Comparison of ENCODE assay signal across 9 mouse cellular contexts in genomic region chr9:106470991-106471750, GRCm38 (mm10). TPM values are rescaled to one million over a fixed set of nuclear protein-coding genes. Genes with fewer than 3 reads are reported as not detected.
DNase-seq lines count a peak whose midpoint lies in the region; ATAC-seq and TF ChIP-seq lines count a peak whose summit lies in the region.
"Had no signal": no experiment of that assay in that cellular context is flagged by ENCODE, and none has a peak within 500 bp of the region (broad histone marks: within the 10 kb centered on the region; RNA-seq: fewer than 3 reads in every experiment).

No protein-coding gene starts in this region.

- intact Hi-C loops in heart, adult 2 months (cut with DNase I), result no loop called here

- TF ChIP-seq POLR2A in heart, adult 2 months (IDR thresholded peaks at IDR 0.05; ENCODE audit: insufficient read depth, low read depth, low read length), result no peak

- H3K9ac ChIP-seq in heart, adult 2 months (ENCODE audit: low read depth, low read length), result no peak overlapping the region; the same call in 1 of the 2 replicates
- H3K9ac ChIP-seq in neural tube, embryonic 11.5 days (ENCODE audit: low read length), result no peak overlapping the region
- H3K9ac ChIP-seq in heart, postnatal 0 days (replicated peaks; ENCODE audit: low read depth, low read length), result no peak overlapping the region
- no peak overlapping the region for H3K9ac ChIP-seq in stomach, embryonic 14.5 days (replicated peaks; ENCODE audit: low read depth, low read length)

- no peak for TF ChIP-seq CTCF in heart, adult 2 months (IDR thresholded peaks at IDR 0.05)
- TF ChIP-seq CTCF in heart, postnatal 0 days (IDR thresholded peaks at IDR 0.05; ENCODE audit: low read depth), result no peak

- no peaks in the 10 kb centered on the region for H3K27me3 ChIP-seq in heart, adult 2 months (ENCODE audit: control insufficient read depth, insufficient read depth, low read length)
- H3K27me3 ChIP-seq in neural tube, embryonic 11.5 days (ENCODE audit: control insufficient read depth, insufficient read depth, low read length), result no peaks in the 10 kb centered on the region
- H3K27me3 ChIP-seq in heart, postnatal 0 days (ENCODE audit: control insufficient read depth, insufficient read depth, low read length), result no peaks in the 10 kb centered on the region
- no peaks in the 10 kb centered on the region for H3K27me3 ChIP-seq in stomach, embryonic 14.5 days (ENCODE audit: control insufficient read depth, insufficient read depth, low read length)

- WGBS in heart, adult 2 months, result 79% methylated on average over 14 of the region's 14 CpGs
- 64% methylated on average over 14 of the region's 14 CpGs for WGBS in neural tube, embryonic 11.5 days
- WGBS in heart, postnatal 0 days, result 71% methylated on average over 14 of the region's 14 CpGs
- WGBS in stomach, embryonic 14.5 days, result 67% methylated on average over 14 of the region's 14 CpGs

- peak overlapping the region; percentile 75 for H3K27ac ChIP-seq in heart, adult 2 months
- H3K27ac ChIP-seq in neural tube, embryonic 11.5 days (ENCODE audit: low read depth, low read length), result no peak overlapping the region
- H3K27ac ChIP-seq in heart, postnatal 0 days (ENCODE audit: low read depth), result no peak overlapping the region
- H3K27ac ChIP-seq in stomach, embryonic 14.5 days (ENCODE audit: low read length), result no peak overlapping the region

- no peak for TF ChIP-seq EP300 in heart, adult 2 months (IDR thresholded peaks at IDR 0.05; ENCODE audit: insufficient read depth, low read depth, low read length)
- no peak for TF ChIP-seq EP300 in heart, postnatal 0 days (IDR thresholded peaks at IDR 0.05; ENCODE audit: low read depth)

- ATAC-seq in neural tube, embryonic 11.5 days (ENCODE audit: insufficient read depth, low FRiP score, low TSS enrichment), result no peak
- no peak for ATAC-seq in heart, postnatal 0 days (ENCODE audit: insufficient read depth, low read depth)
- no peak for ATAC-seq in stomach, embryonic 14.5 days (ENCODE audit: insufficient number of reproducible peaks, insufficient read depth, low FRiP score, low read depth)

- H3K79me2 ChIP-seq in heart, adult 2 months (replicated peaks; ENCODE audit: control insufficient read depth, insufficient read depth, low read length), result no peaks in the 10 kb centered on the region

- H3K4me3 ChIP-seq in heart, adult 2 months, result peak overlapping the region; percentile 12; the same call in 1 of the 2 replicates
- no peak overlapping the region for H3K4me3 ChIP-seq in neural tube, embryonic 11.5 days (ENCODE audit: low read depth, low read length)
- no peak overlapping the region for H3K4me3 ChIP-seq in heart, postnatal 0 days (ENCODE audit: low read depth, low read length)
- H3K4me3 ChIP-seq in stomach, embryonic 14.5 days (ENCODE audit: low read depth, low read length), result no peak overlapping the region

- peaks cover 7% of the 10 kb centered on the region for H3K4me1 ChIP-seq in heart, adult 2 months (ENCODE audit: control insufficient read depth, insufficient read depth, low read length)
- peaks cover 9% of the 10 kb centered on the region; the same call in 1 of the 2 replicates for H3K4me1 ChIP-seq in neural tube, embryonic 11.5 days (ENCODE audit: control insufficient read depth, insufficient read depth, low read length)
- H3K4me1 ChIP-seq in heart, postnatal 0 days (ENCODE audit: control insufficient read depth, insufficient read depth), result peaks cover 15% of the 10 kb centered on the region
- H3K4me1 ChIP-seq in stomach, embryonic 14.5 days (ENCODE audit: control insufficient read depth, insufficient read depth, low read length), result peaks cover 21% of the 10 kb centered on the region

- H3K4me2 ChIP-seq in neural tube, embryonic 11.5 days (ENCODE audit: low read depth), result peak overlapping the region; percentile 24; the same call in 1 of the 2 replicates
- peak overlapping the region; percentile 35; the same call in 1 of the 2 replicates for H3K4me2 ChIP-seq in heart, postnatal 0 days (ENCODE audit: low read depth, low read length)
- H3K4me2 ChIP-seq in stomach, embryonic 14.5 days (replicated peaks; ENCODE audit: low read depth, low read length), result 0 out of 2 replicates have a peak overlapping the region, but pooled peaks have one; percentile 8

- H3K36me3 ChIP-seq in heart, adult 2 months (ENCODE audit: control insufficient read depth, insufficient read depth, low read length), result no peaks in the 10 kb centered on the region
- H3K36me3 ChIP-seq in neural tube, embryonic 11.5 days (ENCODE audit: control insufficient read depth, insufficient read depth, low read length), result no peaks in the 10 kb centered on the region
- no peaks in the 10 kb centered on the region for H3K36me3 ChIP-seq in heart, postnatal 0 days (replicated peaks; ENCODE audit: control insufficient read depth, insufficient read depth, low read length)
- H3K36me3 ChIP-seq in stomach, embryonic 14.5 days (ENCODE audit: control insufficient read depth, insufficient read depth, low read length), result no peaks in the 10 kb centered on the region

- peak in 1 of 2 experiments; percentile 16 for DNase-seq in heart, adult 2 months
- DNase-seq in heart, adult 9 months (ENCODE audit: low spot score in 2 of 2), result no peak
- DNase-seq in neural tube, embryonic 11.5 days (ENCODE audit: low spot score), result no peak
- DNase-seq in neural tube, embryonic 10.5 days (ENCODE audit: extremely low spot score, low spot score), result no peak
- no peak for DNase-seq in heart, postnatal 0 days (ENCODE audit: low spot score)
- DNase-seq in ovary, adult 18-20 months (ENCODE audit: low spot score), result no peak
- DNase-seq in Muller cell, postnatal 12 days (ENCODE audit: inconsistent ontology term), result no peak

- no peaks in the 10 kb centered on the region for H3K9me3 ChIP-seq in neural tube, embryonic 11.5 days (ENCODE audit: control insufficient read depth, low read length)
- H3K9me3 ChIP-seq in heart, postnatal 0 days (replicated peaks; ENCODE audit: control insufficient read depth, low read length), result no peaks in the 10 kb centered on the region
- no peaks in the 10 kb centered on the region for H3K9me3 ChIP-seq in stomach, embryonic 14.5 days (ENCODE audit: control insufficient read depth, low read depth, low read length)

RNA-seq across cellular contexts. Expression of gene Rrp9, which starts 4.6 kb away (rescaled TPM):
- 10 to 100 TPM; 18.9 to 23.4 TPM for total RNA-seq in heart, adult 2 months (2021)
- 21.0 and 22.3 TPM in 2 replicates for polyA plus RNA-seq in heart, adult 2 months (2012; rRNA removed)
- polyA plus RNA-seq in neural tube, embryonic 11.5 days (2014; fragmentation: Nextera tagmentation; extraction: Ambion mirVana), result 45.5 and 48.1 TPM in 2 replicates
- total RNA-seq in heart, postnatal 0 days (2014; rRNA removed; ENCODE audit: low replicate concordance), result 16.5 and 54.6 TPM in 2 replicates
- polyA plus RNA-seq in heart, postnatal 0 days (2015; fragmentation: Nextera tagmentation; extraction: Ambion mirVana), result 17.6 and 21.0 TPM in 2 replicates
- polyA plus RNA-seq in stomach, embryonic 14.5 days (2014; fragmentation: Nextera tagmentation; extraction: Ambion mirVana), result 37.4 and 37.8 TPM in 2 replicates

RNA-seq across cellular contexts. Expression of gene Gpr62, which starts 5.4 kb away (rescaled TPM):
- not detected for total RNA-seq in heart, adult 2 months (2021)
- 0.12 TPM in 1 of 2 replicates, not detected in the other for polyA plus RNA-seq in heart, adult 2 months (2012; rRNA removed)
- 0.20 and 0.23 TPM in 2 replicates for polyA plus RNA-seq in neural tube, embryonic 11.5 days (2014; fragmentation: Nextera tagmentation; extraction: Ambion mirVana)
- not detected in 2 replicates for total RNA-seq in heart, postnatal 0 days (2014; rRNA removed; ENCODE audit: low replicate concordance)
- 0.11 TPM in 1 of 2 replicates, not detected in the other for polyA plus RNA-seq in heart, postnatal 0 days (2015; fragmentation: Nextera tagmentation; extraction: Ambion mirVana)
- polyA plus RNA-seq in stomach, embryonic 14.5 days (2014; fragmentation: Nextera tagmentation; extraction: Ambion mirVana), result 0.50 and 0.68 TPM in 2 replicates
- total RNA-seq: granulocyte monocyte progenitor cell, adult 5-6 weeks had no signal

RNA-seq across cellular contexts. Expression of gene Parp3, which starts 5.6 kb away (rescaled TPM):
- 10 to 100 TPM; 29.4 to 31.2 TPM for total RNA-seq in heart, adult 2 months (2021)
- 35.1 and 46.7 TPM in 2 replicates for polyA plus RNA-seq in heart, adult 2 months (2012; rRNA removed)
- polyA plus RNA-seq in neural tube, embryonic 11.5 days (2014; fragmentation: Nextera tagmentation; extraction: Ambion mirVana), result 0.98 and 1.6 TPM in 2 replicates
- total RNA-seq in heart, postnatal 0 days (2014; rRNA removed; ENCODE audit: low replicate concordance), result 7.2 and 16.7 TPM in 2 replicates
- polyA plus RNA-seq in heart, postnatal 0 days (2015; fragmentation: Nextera tagmentation; extraction: Ambion mirVana), result 2.8 and 2.9 TPM in 2 replicates
- polyA plus RNA-seq in stomach, embryonic 14.5 days (2014; fragmentation: Nextera tagmentation; extraction: Ambion mirVana), result 2.4 and 3.1 TPM in 2 replicates

RNA-seq across cellular contexts. Expression of gene Pcbp4, which starts 18.1 kb away (rescaled TPM):
- total RNA-seq in heart, adult 2 months (2021), result 10 to 100 TPM; 70.0 to 74.6 TPM
- 92.8 and 95.8 TPM in 2 replicates for polyA plus RNA-seq in heart, adult 2 months (2012; rRNA removed)
- polyA plus RNA-seq in neural tube, embryonic 11.5 days (2014; fragmentation: Nextera tagmentation; extraction: Ambion mirVana), result 267 and 278 TPM in 2 replicates
- 157 and 188 TPM in 2 replicates for total RNA-seq in heart, postnatal 0 days (2014; rRNA removed; ENCODE audit: low replicate concordance)
- polyA plus RNA-seq in heart, postnatal 0 days (2015; fragmentation: Nextera tagmentation; extraction: Ambion mirVana), result 40.9 and 44.1 TPM in 2 replicates
- polyA plus RNA-seq in stomach, embryonic 14.5 days (2014; fragmentation: Nextera tagmentation; extraction: Ambion mirVana), result 60.9 and 61.2 TPM in 2 replicates

RNA-seq across cellular contexts. Expression of gene Abhd14a, which starts 23.7 kb away (rescaled TPM):
- total RNA-seq in heart, adult 2 months (2021), result 10 to 100 TPM; 18.7 to 21.8 TPM
- polyA plus RNA-seq in heart, adult 2 months (2012; rRNA removed), result 33.2 and 43.0 TPM in 2 replicates
- 33.9 and 38.6 TPM in 2 replicates for polyA plus RNA-seq in neural tube, embryonic 11.5 days (2014; fragmentation: Nextera tagmentation; extraction: Ambion mirVana)
- total RNA-seq in heart, postnatal 0 days (2014; rRNA removed; ENCODE audit: low replicate concordance), result 57.3 and 64.8 TPM in 2 replicates
- polyA plus RNA-seq in heart, postnatal 0 days (2015; fragmentation: Nextera tagmentation; extraction: Ambion mirVana), result 45.8 and 47.1 TPM in 2 replicates
- polyA plus RNA-seq in stomach, embryonic 14.5 days (2014; fragmentation: Nextera tagmentation; extraction: Ambion mirVana), result 52.3 and 57.1 TPM in 2 replicates
